Mouse (Mus musculus): ENCODE results near the gene Rps29.

DNA sequence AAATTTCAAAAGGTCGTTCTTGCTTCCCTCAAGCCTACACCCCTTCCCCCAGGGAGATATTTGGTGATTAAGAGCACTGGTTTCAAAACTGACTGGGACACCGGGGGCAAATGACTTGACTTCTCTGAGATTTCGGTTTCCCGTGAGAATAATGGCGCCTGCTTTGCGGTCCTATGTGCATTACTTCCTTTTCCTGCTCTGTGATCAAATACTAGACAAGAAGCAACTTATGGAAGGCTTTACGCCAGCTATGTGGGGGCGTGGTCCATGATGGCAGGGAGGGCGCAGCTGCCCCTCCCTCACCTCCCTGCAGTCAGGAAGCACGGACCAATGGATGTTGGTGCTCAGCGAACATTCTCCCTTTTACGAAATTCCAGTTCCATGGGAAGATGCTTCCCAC lies 28.5 kb downstream of the Rps29 start:
- no peak for TF ChIP-seq CTCF (IDR thresholded peaks at IDR 0.05; ENCODE audit: borderline replicate concordance, insufficient read depth, low read length)
- no peak for TF ChIP-seq POLR2A (IDR thresholded peaks at IDR 0.05; ENCODE audit: low read depth, low read length)
